Comparison of ENCODE assay signal across 28 mouse cellular contexts in the genomic region with DNA sequence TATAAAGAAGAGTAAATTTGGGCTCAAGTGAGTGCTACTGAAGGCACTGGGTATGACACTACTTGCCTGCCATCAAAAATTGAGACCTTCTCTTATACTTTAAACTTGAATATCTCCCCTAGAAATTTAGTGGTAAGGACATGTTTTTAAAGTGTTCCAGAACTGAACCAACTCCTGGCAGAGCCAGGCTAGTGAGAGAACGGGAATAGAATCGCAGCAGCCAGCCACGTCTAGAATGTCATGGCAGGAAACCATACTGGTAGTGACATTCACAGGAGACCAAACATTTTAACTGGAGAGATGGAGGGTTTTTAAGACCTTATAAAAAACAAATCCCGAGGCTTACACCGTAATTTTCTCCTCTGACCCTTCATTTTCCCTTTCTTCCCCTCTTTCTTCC.
DNase-seq lines count a peak whose midpoint lies in the region; ATAC-seq and TF ChIP-seq lines count a peak whose summit lies in the region.
"Had no signal": no experiment of that assay in that cellular context is flagged by ENCODE, and none has a peak within 500 bp of the region (broad histone marks: within the 10 kb centered on the region; RNA-seq: fewer than 3 reads in every experiment).

No protein-coding gene starts in this region.

- TF ChIP-seq CTCF in forebrain, postnatal 0 days (IDR thresholded peaks at IDR 0.05; ENCODE audit: low read depth): no peak

- H3K4me1 ChIP-seq in forebrain, postnatal 0 days (ENCODE audit: insufficient read depth): peaks cover 3% of the 10 kb centered on the region; the same call in 1 of the 2 replicates
- no peaks in the 10 kb centered on the region for H3K4me1 ChIP-seq in forebrain, embryonic 11.5 days (replicated peaks; ENCODE audit: control insufficient read depth, insufficient read depth, low read length)
- H3K4me1 ChIP-seq in heart, embryonic 12.5 days (replicated peaks): peaks cover 31% of the 10 kb centered on the region
- H3K4me1 ChIP-seq: embryonic facial prominence, embryonic 10.5 days; embryonic facial prominence, embryonic 12.5 days; forebrain, embryonic 12.5 days had no signal

- peak; percentile 40; the same call in 1 of the 2 replicates for ATAC-seq in forebrain, postnatal 0 days
- ATAC-seq in forebrain, embryonic 11.5 days (replicated peaks; ENCODE audit: low FRiP score): no peak
- no peak for ATAC-seq in heart, embryonic 12.5 days (ENCODE audit: insufficient number of reproducible peaks, low FRiP score)
- ATAC-seq: activated CD4-positive, CD25-positive, alpha-beta regulatory T cell, adult 4 months; CD4-positive, CD25-positive, alpha-beta regulatory T cell, adult 4 months; forebrain, embryonic 14.5 days; forebrain, embryonic 16.5 days; Patski had no signal

- no peak overlapping the region for H3K4me2 ChIP-seq in forebrain, postnatal 0 days (ENCODE audit: low read depth)
- no peak overlapping the region for H3K4me2 ChIP-seq in forebrain, embryonic 11.5 days (ENCODE audit: low read depth, low read length, severe bottlenecking)
- no peak overlapping the region for H3K4me2 ChIP-seq in heart, embryonic 12.5 days
- H3K4me2 ChIP-seq: embryonic facial prominence, embryonic 12.5 days; forebrain, embryonic 12.5 days had no signal

- peak overlapping the region; percentile 41; the same call in 1 of the 2 replicates for H3K27ac ChIP-seq in forebrain, postnatal 0 days (ENCODE audit: low read depth, low read length)
- H3K27ac ChIP-seq in forebrain, embryonic 11.5 days (ENCODE audit: low read depth, low read length): no peak overlapping the region
- no peak overlapping the region for H3K27ac ChIP-seq in heart, embryonic 12.5 days (ENCODE audit: poor library complexity, severe bottlenecking)
- H3K27ac ChIP-seq: embryonic facial prominence, embryonic 10.5 days; embryonic facial prominence, embryonic 12.5 days; forebrain, embryonic 12.5 days had no signal

- no peak overlapping the region for H3K4me3 ChIP-seq in forebrain, postnatal 0 days (ENCODE audit: low read depth, low read length)
- no peak overlapping the region for H3K4me3 ChIP-seq in forebrain, embryonic 11.5 days (ENCODE audit: low read depth, low read length)
- no peak overlapping the region for H3K4me3 ChIP-seq in heart, embryonic 12.5 days
- H3K4me3 ChIP-seq: embryonic facial prominence, embryonic 10.5 days; embryonic facial prominence, embryonic 12.5 days; forebrain, embryonic 12.5 days had no signal

- H3K9ac ChIP-seq in forebrain, postnatal 0 days: no peak overlapping the region
- no peak overlapping the region for H3K9ac ChIP-seq in forebrain, embryonic 11.5 days (ENCODE audit: low read length)
- H3K9ac ChIP-seq in heart, embryonic 12.5 days: no peak overlapping the region
- H3K9ac ChIP-seq: embryonic facial prominence, embryonic 12.5 days; forebrain, embryonic 12.5 days had no signal

- no peaks in the 10 kb centered on the region for H3K9me3 ChIP-seq in forebrain, postnatal 0 days (ENCODE audit: low read length)
- no peaks in the 10 kb centered on the region for H3K9me3 ChIP-seq in forebrain, embryonic 11.5 days (ENCODE audit: control insufficient read depth, low read length)
- H3K9me3 ChIP-seq in heart, embryonic 12.5 days (replicated peaks): no peaks in the 10 kb centered on the region
- H3K9me3 ChIP-seq: embryonic facial prominence, embryonic 10.5 days; embryonic facial prominence, embryonic 12.5 days; forebrain, embryonic 12.5 days; G1E had no signal

- 67% methylated on average over 5 of the region's 5 CpGs for WGBS in forebrain, postnatal 0 days
- WGBS in forebrain, embryonic 11.5 days: 93% methylated on average over 5 of the region's 5 CpGs
- 84% methylated on average over 5 of the region's 5 CpGs for WGBS in heart, embryonic 12.5 days

- no peaks in the 10 kb centered on the region for H3K27me3 ChIP-seq in forebrain, postnatal 0 days (ENCODE audit: insufficient read depth, low read length)
- no peaks in the 10 kb centered on the region for H3K27me3 ChIP-seq in forebrain, embryonic 11.5 days (ENCODE audit: control insufficient read depth, insufficient read depth, low read length)
- no peaks in the 10 kb centered on the region for H3K27me3 ChIP-seq in heart, embryonic 12.5 days (replicated peaks)
- H3K27me3 ChIP-seq: CH12.LX; embryonic facial prominence, embryonic 12.5 days; forebrain, embryonic 12.5 days; Patski had no signal

- DNase-seq in forebrain, postnatal 0 days: no peak
- DNase-seq in forebrain, embryonic 11.5 days (ENCODE audit: low spot score): no peak
- DNase-seq in gastrocnemius, adult 18-20 months (ENCODE audit: low spot score): peak; percentile 40
- DNase-seq in gastrocnemius, postnatal 10 days: no peak
- peak; percentile 40 for DNase-seq in heart, adult 11 months
- peak; percentile 53 for DNase-seq in brain, adult 2 months (ENCODE audit: low read depth, low spot score)
- DNase-seq in spleen, postnatal 10 days (ENCODE audit: low spot score in 2 of 2): no peak
- DNase-seq: adrenal gland, adult 8-10 months; adrenal gland, postnatal 14 days; adrenal gland, postnatal 36 days; B cell, adult 2 months; cerebellum, adult 11 months; cerebellum, adult 18-20 months; cerebellum, adult 8-10 months; cerebellum, adult 9-11 months; cerebellum, postnatal 14 days; cerebellum, postnatal 36 days had no signal

- H3K36me3 ChIP-seq in forebrain, postnatal 0 days (ENCODE audit: insufficient read depth): no peaks in the 10 kb centered on the region
- no peaks in the 10 kb centered on the region for H3K36me3 ChIP-seq in forebrain, embryonic 11.5 days (ENCODE audit: control insufficient read depth, insufficient read depth, low read length)
- no peaks in the 10 kb centered on the region for H3K36me3 ChIP-seq in heart, embryonic 12.5 days
- H3K36me3 ChIP-seq: embryonic facial prominence, embryonic 10.5 days; embryonic facial prominence, embryonic 12.5 days; forebrain, embryonic 12.5 days; G1E had no signal

Comparison
In these comparisons a context has a peak if more than half of its experiments do, and no peak if none do; other contexts are left out.
1. DNase-seq: peak in gastrocnemius, adult 18-20 months (single experiment), heart, adult 11 months (single experiment) and brain, adult 2 months (single experiment); none in forebrain, postnatal 0 days (single experiment), forebrain, embryonic 11.5 days (single experiment), gastrocnemius, postnatal 10 days (single experiment) and spleen, postnatal 10 days (0 of 2).